Comparison of ENCODE assay signal across 28 mouse cellular contexts in the genomic region with DNA sequence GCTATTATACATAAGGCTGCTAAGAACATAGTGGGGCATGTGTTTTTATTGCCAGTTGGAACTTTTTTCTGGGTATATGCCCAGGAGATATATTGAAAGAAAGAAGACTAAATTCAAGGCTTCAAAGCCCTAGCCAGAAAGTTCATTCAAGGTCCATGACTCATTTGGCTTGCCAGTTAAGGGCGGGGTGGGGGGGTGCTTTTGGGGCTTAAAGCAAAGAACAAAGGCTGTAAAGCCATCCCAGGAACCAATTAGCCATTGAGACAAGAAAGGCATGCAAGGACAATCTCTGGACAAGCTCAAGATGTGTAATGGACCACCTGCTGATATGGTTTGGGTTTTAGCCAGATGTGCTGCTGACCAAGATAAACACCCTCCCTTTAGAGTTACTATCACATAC.
DNase-seq lines count a peak whose midpoint lies in the region; ATAC-seq lines count a peak whose summit lies in the region.
"Had no signal": no experiment of that assay in that cellular context is flagged by ENCODE, and none has a peak within 500 bp of the region (broad histone marks: within the 10 kb centered on the region; RNA-seq: fewer than 3 reads in every experiment).

No protein-coding gene starts in this region.

- H3K27ac ChIP-seq in heart, embryonic 12.5 days (ENCODE audit: poor library complexity, severe bottlenecking), result no peak overlapping the region
- no peak overlapping the region for H3K27ac ChIP-seq in midbrain, embryonic 15.5 days
- H3K27ac ChIP-seq: embryonic facial prominence, embryonic 10.5 days; embryonic facial prominence, embryonic 13.5 days; forebrain, embryonic 10.5 days; forebrain, embryonic 13.5 days; heart, adult 2 months; heart, embryonic 10.5 days; heart, embryonic 15.5 days; hindbrain, embryonic 13.5 days; intestine, embryonic 15.5 days had no signal

- no peak overlapping the region for H3K9ac ChIP-seq in heart, embryonic 12.5 days
- H3K9ac ChIP-seq in midbrain, embryonic 15.5 days, result no peak overlapping the region
- H3K9ac ChIP-seq: embryonic facial prominence, embryonic 13.5 days; forebrain, embryonic 13.5 days; heart, embryonic 15.5 days; hindbrain, embryonic 13.5 days; intestine, embryonic 15.5 days had no signal

- peaks cover 20% of the 10 kb centered on the region for H3K9me3 ChIP-seq in heart, embryonic 12.5 days (replicated peaks)
- no peaks in the 10 kb centered on the region for H3K9me3 ChIP-seq in midbrain, embryonic 15.5 days
- H3K9me3 ChIP-seq: heart, embryonic 15.5 days; intestine, embryonic 15.5 days had no signal

- intact Hi-C loops in heart, postnatal 10 days (cut with DNase I), result no loop called here

- peak; percentile 5 to 7 for DNase-seq in heart, postnatal 10 days
- DNase-seq in NIH3T3 (ENCODE audit: low read depth), result peak; percentile 14
- peak; percentile 7 for DNase-seq in skeletal muscle tissue, adult 2 months (ENCODE audit: low read depth, low spot score)
- no peak for DNase-seq in spleen, postnatal 36 days (ENCODE audit: low spot score in 2 of 2)
- DNase-seq: adrenal gland, postnatal 10 days; adrenal gland, postnatal 36 days; cerebellum, adult 11 months; cerebellum, adult 2 months; cerebellum, adult 9-11 months; cerebellum, postnatal 25 days; embryo, embryonic 11 days; gastrocnemius, postnatal 10 days; gastrocnemius, postnatal 36 days; heart, adult 2 months; kidney, adult 11 months had no signal

- H3K4me1 ChIP-seq in heart, embryonic 12.5 days (replicated peaks), result no peaks in the 10 kb centered on the region
- H3K4me1 ChIP-seq in midbrain, embryonic 15.5 days, result no peaks in the 10 kb centered on the region
- H3K4me1 ChIP-seq: embryonic facial prominence, embryonic 10.5 days; embryonic facial prominence, embryonic 13.5 days; forebrain, embryonic 10.5 days; forebrain, embryonic 13.5 days; heart, embryonic 10.5 days; heart, embryonic 15.5 days; hindbrain, embryonic 13.5 days; intestine, embryonic 15.5 days had no signal

- no peak overlapping the region for H3K4me3 ChIP-seq in heart, embryonic 12.5 days
- H3K4me3 ChIP-seq in midbrain, embryonic 15.5 days, result no peak overlapping the region
- H3K4me3 ChIP-seq: embryonic facial prominence, embryonic 10.5 days; embryonic facial prominence, embryonic 13.5 days; erythroblast, embryonic 14.5 days; forebrain, embryonic 10.5 days; forebrain, embryonic 13.5 days; heart, adult 2 months; heart, embryonic 10.5 days; heart, embryonic 15.5 days; hindbrain, embryonic 13.5 days; intestine, embryonic 15.5 days had no signal

- no peaks in the 10 kb centered on the region for H3K36me3 ChIP-seq in heart, embryonic 12.5 days
- no peaks in the 10 kb centered on the region for H3K36me3 ChIP-seq in midbrain, embryonic 15.5 days (replicated peaks)
- H3K36me3 ChIP-seq: embryonic facial prominence, embryonic 10.5 days; embryonic facial prominence, embryonic 13.5 days; forebrain, embryonic 10.5 days; heart, embryonic 10.5 days; heart, embryonic 15.5 days; hindbrain, embryonic 13.5 days; intestine, embryonic 15.5 days had no signal

- no peak for ATAC-seq in heart, embryonic 12.5 days (ENCODE audit: insufficient number of reproducible peaks, low FRiP score)
- no peak for ATAC-seq in midbrain, embryonic 15.5 days (replicated peaks)
- ATAC-seq: forebrain, embryonic 13.5 days; forebrain, embryonic 16.5 days; hindbrain, embryonic 16.5 days; intestine, embryonic 15.5 days had no signal

- H3K4me2 ChIP-seq in heart, embryonic 12.5 days, result no peak overlapping the region
- no peak overlapping the region for H3K4me2 ChIP-seq in midbrain, embryonic 15.5 days
- H3K4me2 ChIP-seq: embryonic facial prominence, embryonic 13.5 days; forebrain, embryonic 13.5 days; heart, embryonic 15.5 days; hindbrain, embryonic 13.5 days; intestine, embryonic 15.5 days had no signal

- no peaks in the 10 kb centered on the region for H3K27me3 ChIP-seq in heart, embryonic 12.5 days (replicated peaks)
- H3K27me3 ChIP-seq in midbrain, embryonic 15.5 days (replicated peaks), result no peaks in the 10 kb centered on the region
- H3K27me3 ChIP-seq: embryonic facial prominence, embryonic 13.5 days; forebrain, embryonic 13.5 days; heart, embryonic 15.5 days; hindbrain, embryonic 13.5 days; intestine, embryonic 15.5 days had no signal

- 65% methylated on average over 1 of the region's 1 CpGs for WGBS in heart, embryonic 12.5 days
- WGBS in midbrain, embryonic 15.5 days, result 96% methylated on average over 1 of the region's 1 CpGs

Comparison
In these comparisons a context has a peak if more than half of its experiments do, and no peak if none do; other contexts are left out.
1. DNase-seq: peak in heart, postnatal 10 days (2 of 2), NIH3T3 (single experiment) and skeletal muscle tissue, adult 2 months (single experiment); none in spleen, postnatal 36 days (0 of 2).